Mouse (Mus musculus) CH12.LX (cell line): Measurements from ENCODE around the gene Cacna1i. TPM values are rescaled to one million over a fixed set of nuclear protein-coding genes. Genes with fewer than 3 reads are reported as not detected.

Experiments used
- DNase-seq: peaks from one replicate; pipeline ENCODE4 v3.0.0-alpha.2; 2013; ENCODE audit errors: extremely low read depth
- H3K27ac ChIP-seq: 2 replicates; pipeline ENCODE4 v1.5.1; 2012; ENCODE audit warnings: low read depth, mild to moderate bottlenecking, control low read depth, moderate library complexity; ENCODE audit not compliant: insufficient read depth
- H3K27me3 ChIP-seq: replicated peaks from 2 replicates; pipeline ENCODE3; 2012; ENCODE audit warnings: inconsistent platforms
- H3K36me3 ChIP-seq, 2 experiments: replicated peaks in 1 of 2; 2 replicates each; pipeline versions ENCODE3 to v1.6.1; 2012; ENCODE audit warnings: inconsistent platforms in 1 of 2, low read length in 1 of 2, mild to moderate bottlenecking in 1 of 2, mixed read lengths in 1 of 2, moderate library complexity in 1 of 2; ENCODE audit not compliant: control insufficient read depth in 1 of 2, insufficient read depth in 1 of 2
- H3K4me1 ChIP-seq, 2 experiments: 2 replicates each; pipeline ENCODE4 v1.6.1; 2012; ENCODE audit warnings: inconsistent platforms in 1 of 2, moderate library complexity in 1 of 2; ENCODE audit not compliant: insufficient read depth in 2 of 2, control insufficient read depth in 1 of 2
- H3K4me2 ChIP-seq: 2 replicates; pipeline ENCODE4 v1.6.1; 2012; ENCODE audit warnings: low read depth, mild to moderate bottlenecking, control low read depth; ENCODE audit not compliant: poor library complexity, insufficient read depth, severe bottlenecking
- H3K4me3 ChIP-seq, 3 experiments: fragments of 150-350 bp in 1 of 3; sonication (generic) in 1 of 3; replicated peaks in 1 of 3; 2 replicates each; pipeline versions ENCODE3 to v1.5.1; 2011 to 2012; ENCODE audit warnings: low read depth in 2 of 3, low read length in 2 of 3, mild to moderate bottlenecking in 2 of 3, moderate library complexity in 2 of 3, control low read depth in 1 of 3, improper control_type of control experiment in 1 of 3, inconsistent platforms in 1 of 3, mixed read lengths in 1 of 3; ENCODE audit not compliant: poor library complexity in 1 of 3
- H3K79me2 ChIP-seq: replicated peaks from 2 replicates; pipeline ENCODE4 v1.6.1; 2012; ENCODE audit warnings: mild to moderate bottlenecking, moderate library complexity; ENCODE audit not compliant: control insufficient read depth, poor library complexity, insufficient read depth, severe bottlenecking; ENCODE audit errors: extremely low read depth
- H3K9ac ChIP-seq: 2 replicates; pipeline ENCODE4 v1.6.1; 2012; ENCODE audit warnings: low read depth, mild to moderate bottlenecking, control low read depth, moderate library complexity; ENCODE audit not compliant: insufficient read depth
- H3K9me3 ChIP-seq: replicated peaks from 2 replicates; pipeline ENCODE3; 2012; ENCODE audit warnings: low read length, inconsistent platforms, mixed read lengths
- BHLHE40 ChIP-seq: IDR thresholded peaks from 2 replicates; pipeline ENCODE4 v1.6.1; 2011; ENCODE audit warnings: mild to moderate bottlenecking, low read depth, low read length, improper control_type of control experiment
- CHD2 ChIP-seq: IDR thresholded peaks from 2 replicates; pipeline ENCODE4 v1.6.1; 2011; ENCODE audit warnings: low read length, improper control_type of control experiment
- CTCF ChIP-seq, 2 experiments: IDR thresholded peaks in 1 of 2; conservative IDR thresholded peaks in 1 of 2; 2 replicates each; pipeline ENCODE4 v1.5.1; 2011 to 2012; ENCODE audit warnings: low read depth in 2 of 2, low read length in 2 of 2, improper control_type of control experiment in 1 of 2, inconsistent platforms in 1 of 2, mild to moderate bottlenecking in 1 of 2, moderate library complexity in 1 of 2
- E2F4 ChIP-seq: IDR thresholded peaks from 2 replicates; pipeline ENCODE4 v1.6.1; 2011; ENCODE audit warnings: low read depth, low read length, improper control_type of control experiment; ENCODE audit not compliant: insufficient replicate concordance
- ELF1 ChIP-seq: IDR thresholded peaks from 2 replicates; pipeline ENCODE4 v1.6.1; 2014; ENCODE audit warnings: low read depth, mild to moderate bottlenecking, inconsistent platforms, low read length, improper control_type of control experiment
- HCFC1 ChIP-seq: IDR thresholded peaks from 2 replicates; pipeline ENCODE4 v1.6.1; 2012; ENCODE audit warnings: low read depth, mild to moderate bottlenecking, inconsistent platforms, low read length, improper control_type of control experiment
- IRF4 ChIP-seq: IDR thresholded peaks from 2 replicates; pipeline ENCODE4 v1.6.1; 2014; ENCODE audit warnings: low read depth, mild to moderate bottlenecking, inconsistent platforms, low read length, improper control_type of control experiment
- JUN ChIP-seq: IDR thresholded peaks from 2 replicates; pipeline ENCODE4 v1.6.1; 2011; ENCODE audit warnings: low read depth, mild to moderate bottlenecking, low read length, improper control_type of control experiment, moderate library complexity; ENCODE audit not compliant: insufficient read depth
- MAZ ChIP-seq: IDR thresholded peaks from 2 replicates; pipeline ENCODE4 v1.6.1; 2012; ENCODE audit warnings: low read depth, mild to moderate bottlenecking, inconsistent platforms, low read length, improper control_type of control experiment, moderate library complexity
- MXI1 ChIP-seq: IDR thresholded peaks from 2 replicates; pipeline ENCODE4 v1.6.1; 2011; ENCODE audit warnings: mild to moderate bottlenecking, low read depth, low read length, improper control_type of control experiment
- MYC ChIP-seq: IDR thresholded peaks from 2 replicates; pipeline ENCODE4 v1.6.1; 2011; ENCODE audit warnings: low read depth, mild to moderate bottlenecking, improper control_type of control experiment, low read length
- PAX5 ChIP-seq: IDR thresholded peaks from 2 replicates; pipeline ENCODE4 v1.6.1; 2012; ENCODE audit warnings: low read length, inconsistent platforms, mixed read lengths
- POLR2AphosphoS2 ChIP-seq: IDR thresholded peaks from 2 replicates; pipeline ENCODE4 v1.6.1; 2011; ENCODE audit warnings: low read depth, low read length, improper control_type of control experiment
- RAD21 ChIP-seq: IDR thresholded peaks from 2 replicates; pipeline ENCODE4 v1.6.1; 2011; ENCODE audit warnings: low read depth, mild to moderate bottlenecking, low read length, improper control_type of control experiment, moderate library complexity
- RCOR1 ChIP-seq: conservative IDR thresholded peaks from 2 replicates; pipeline ENCODE4 v1.6.1; 2012; ENCODE audit warnings: low read depth, mild to moderate bottlenecking, inconsistent platforms, low read length, improper control_type of control experiment
- SMC3 ChIP-seq: IDR thresholded peaks from 2 replicates; pipeline ENCODE4 v1.6.1; 2011; ENCODE audit warnings: low read depth, low read length, improper control_type of control experiment
- TCF12 ChIP-seq: IDR thresholded peaks from 2 replicates; pipeline ENCODE4 v1.6.1; 2014; ENCODE audit warnings: low read depth, mild to moderate bottlenecking, inconsistent platforms, low read length, improper control_type of control experiment
- UBTF ChIP-seq: IDR thresholded peaks from 2 replicates; pipeline ENCODE4 v1.6.1; 2012; ENCODE audit warnings: low read depth, mild to moderate bottlenecking, inconsistent platforms, low read length, improper control_type of control experiment, moderate library complexity
- USF2 ChIP-seq: conservative IDR thresholded peaks from 2 replicates; pipeline ENCODE4 v1.6.1; 2011; ENCODE audit warnings: low read depth, low read length, improper control_type of control experiment
- ZKSCAN1 ChIP-seq: IDR thresholded peaks from 2 replicates; pipeline ENCODE4 v1.6.1; 2012; ENCODE audit warnings: low read depth, inconsistent platforms, low read length, improper control_type of control experiment, borderline replicate concordance
- dilution Hi-C: fragments of 300-500 bp; cut with MboI; formaldehyde crosslinking; loops from 2 replicates; pipeline ENCODE4 v1.14.3; 2020; ENCODE audit warnings: low sequenced_read_pairs; ENCODE audit not compliant: extremely low pct_unique_long_range_greater_than_20kb, extremely low pct_ligation_motif_present
- in situ Hi-C: fragments of 300-500 bp; cut with MboI; formaldehyde crosslinking; loops from 3 replicates; pipeline ENCODE4 v1.14.3; 2019; ENCODE audit warnings: low sequenced_read_pairs, low pct_ligation_motif_present, low pct_unique_long_range_greater_than_20kb, mixed read lengths
- polyA plus RNA-seq: library from polyadenylated mRNA; unstranded; fragments of >175 nt; gene quantifications from 2 replicates; pipeline ENCODE4 v1.2.1, GENCODE M21; 2012; ENCODE audit warnings: low read depth; ENCODE audit not compliant: insufficient read length
- total RNA-seq, 2 experiments: library from RNA; depleted of rRNA; stranded (reverse); fragments of 300-350 nt in 1 of 2; fragments of >200 nt in 1 of 2; gene quantifications; 2 replicates each; pipeline ENCODE4 v1.2.3; 2012 to 2014

The Cacna1i gene
- total and polyA plus RNA-seq, 3 experiments = under 0.01 TPM; not detected in 2

DNA sequence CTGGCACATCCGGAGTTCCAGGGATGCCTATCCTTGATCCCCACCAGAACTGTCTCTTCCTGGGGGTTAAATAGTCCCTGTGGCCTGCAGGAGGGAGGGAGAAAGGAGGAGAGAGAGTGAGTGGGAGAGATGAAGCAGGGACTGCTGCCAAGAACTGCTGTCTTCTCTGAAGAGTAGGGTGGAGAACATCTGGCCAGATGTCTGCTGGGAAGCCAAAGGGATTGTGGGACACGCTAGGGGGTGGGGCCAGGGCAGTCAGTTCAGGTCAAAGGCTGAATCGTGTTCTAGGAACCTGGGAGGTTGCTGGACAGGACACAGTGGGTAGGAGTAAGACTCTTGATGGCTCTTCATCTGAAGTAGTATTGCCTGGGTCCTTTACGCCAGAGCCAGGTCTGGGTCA, 55.4 kb downstream of the Cacna1i start:
- no peak for DNase-seq
- Histone ChIP-seq H3K36me3 (no peaks in the 10 kb centered on the region), H3K79me2 (no peaks in the 10 kb centered on the region), H3K9me3 (peaks cover 3% of the 10 kb centered on the region), H3K4me3 (no peak overlapping the region), H3K27me3 (peaks cover 78% of the 10 kb centered on the region), H3K27ac (no peak overlapping the region), H3K9ac (no peak overlapping the region), H3K4me2 (no peak overlapping the region), H3K4me1 (no peaks in the 10 kb centered on the region)
- in situ Hi-C loops (no loop called here), dilution Hi-C loops (no loop called here)
- TF ChIP-seq USF2 = no peak
- TF ChIP-seq RCOR1 = no peak
- no peak for TF ChIP-seq POLR2AphosphoS2
- no peak for TF ChIP-seq HCFC1
- TF ChIP-seq UBTF = no peak

DNA sequence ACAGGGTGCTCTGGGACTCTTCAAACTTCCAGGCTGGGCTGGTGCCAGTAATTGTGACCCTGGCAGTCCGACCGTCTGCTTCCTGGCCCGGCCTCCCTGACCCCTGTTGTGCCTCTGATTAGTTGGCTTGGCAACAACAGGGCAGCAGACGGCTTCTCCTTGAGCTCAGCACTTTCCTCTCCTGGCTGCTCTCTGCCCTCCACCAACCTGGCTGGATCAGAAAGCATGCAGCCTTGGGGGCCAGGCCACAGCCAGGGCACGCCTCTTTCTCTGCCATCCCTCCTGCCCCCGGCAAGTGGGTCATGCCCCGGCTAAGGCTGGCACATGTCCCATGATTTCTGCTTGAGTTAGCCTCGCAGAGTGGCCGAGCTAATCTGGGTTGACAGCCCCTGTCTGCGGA, 56.0 kb downstream of the Cacna1i start:
- TF ChIP-seq MYC = no peak
- TF ChIP-seq CTCF (conservative IDR thresholded peaks at IDR 0.05 in 1 of 2, IDR thresholded peaks at IDR 0.05 in 1 of 2; ENCODE audit: low read depth in 2 of 2, low read length in 2 of 2) = no peak
- TF ChIP-seq BHLHE40 = no peak
- TF ChIP-seq, all 38 proteins: peak for 0
- H3K4me3 ChIP-seq = no peak overlapping the region
- H3K9ac ChIP-seq = no peak overlapping the region
- H3K27me3 ChIP-seq = peaks cover 77% of the 10 kb centered on the region
- no peak overlapping the region for H3K4me2 ChIP-seq
- H3K27ac ChIP-seq = no peak overlapping the region
- no peaks in the 10 kb centered on the region for H3K36me3 ChIP-seq
- no peak for DNase-seq
- in situ Hi-C loops = no loop called here
- H3K79me2 ChIP-seq = no peaks in the 10 kb centered on the region
- dilution Hi-C loops = no loop called here
- no peaks in the 10 kb centered on the region for H3K4me1 ChIP-seq
- peaks cover 3% of the 10 kb centered on the region for H3K9me3 ChIP-seq

GRCm38 (mm10) chr15:80343731-80344130, 56.7 kb downstream of the Cacna1i start:
- Histone ChIP-seq H3K9ac (no peak overlapping the region), H3K36me3 (no peaks in the 10 kb centered on the region), H3K27ac (no peak overlapping the region), H3K27me3 (peaks cover 77% of the 10 kb centered on the region), H3K4me1 (no peaks in the 10 kb centered on the region), H3K79me2 (no peaks in the 10 kb centered on the region), H3K4me3 (no peak overlapping the region), H3K4me2 (no peak overlapping the region), H3K9me3 (peaks cover 3% of the 10 kb centered on the region)
- dilution Hi-C loops = no loop called here
- DNase-seq = no peak
- in situ Hi-C loops = no loop called here
- TF ChIP-seq ZKSCAN1 = no peak
- no peak for TF ChIP-seq ELF1
- no peak for TF ChIP-seq MAZ
- no peak for TF ChIP-seq E2F4
- no peak for TF ChIP-seq CHD2
- TF ChIP-seq MXI1 = no peak
- no peak for TF ChIP-seq CTCF (conservative IDR thresholded peaks at IDR 0.05 in 1 of 2, IDR thresholded peaks at IDR 0.05 in 1 of 2; ENCODE audit: low read depth in 2 of 2, low read length in 2 of 2)
- TF ChIP-seq POLR2AphosphoS2 = no peak
- TF ChIP-seq UBTF = no peak
- no peak for TF ChIP-seq JUN
- no peak for TF ChIP-seq PAX5
- no peak for TF ChIP-seq TCF12
- no peak for TF ChIP-seq IRF4
- no peak for TF ChIP-seq BHLHE40
- TF ChIP-seq RAD21 = no peak
- no peak for TF ChIP-seq SMC3
